Mouse (Mus musculus) kidney, embryonic 14.5 days (tissue): ENCODE data around the gene Igsf21. TPM values are rescaled to one million over a fixed set of nuclear protein-coding genes. Genes with fewer than 3 reads are reported as not detected.

Experiments used
- ATAC-seq: fragments of 200-750 bp; cut with Nextera tagmentation; 2 replicates; pipeline ENCODE4 v1.8.0; 2017; ENCODE audit warnings: moderate number of reproducible peaks, mild to moderate bottlenecking, moderate TSS enrichment, moderate library complexity; ENCODE audit not compliant: low FRiP score, low TSS enrichment
- H3K27ac ChIP-seq: fragments of 300-500 bp; sonication (generic); 2 replicates; pipeline ENCODE4 v1.5.1; 2014; ENCODE audit warnings: low read depth, mild to moderate bottlenecking, low read length, moderate library complexity, mixed read lengths
- H3K27me3 ChIP-seq: fragments of 300-500 bp; sonication (generic); 2 replicates; pipeline ENCODE4 v1.6.1; 2014; ENCODE audit warnings: mild to moderate bottlenecking, low read length; ENCODE audit not compliant: control insufficient read depth, insufficient read depth
- H3K36me3 ChIP-seq: fragments of 300-500 bp; sonication (generic); 2 replicates; pipeline ENCODE4 v1.6.1; 2014; ENCODE audit warnings: low read length, mixed read lengths; ENCODE audit not compliant: control insufficient read depth, insufficient read depth
- H3K4me1 ChIP-seq: fragments of 300-500 bp; sonication (generic); 2 replicates; pipeline ENCODE4 v1.6.1; 2014; ENCODE audit warnings: low read length, mixed read lengths; ENCODE audit not compliant: control insufficient read depth, insufficient read depth
- H3K4me2 ChIP-seq: fragments of 300-500 bp; sonication (generic); replicated peaks from 2 replicates; pipeline ENCODE4 v1.6.1; 2014; ENCODE audit warnings: low read depth, mild to moderate bottlenecking, low read length
- H3K4me3 ChIP-seq: fragments of 300-500 bp; sonication (generic); 2 replicates; pipeline ENCODE4 v1.5.1; 2014; ENCODE audit warnings: mild to moderate bottlenecking, low read length
- H3K9ac ChIP-seq: fragments of 300-500 bp; sonication (generic); 2 replicates; pipeline ENCODE4 v1.6.1; 2014; ENCODE audit warnings: low read depth, mild to moderate bottlenecking, low read length, moderate library complexity
- H3K9me3 ChIP-seq: fragments of 300-500 bp; sonication (generic); 2 replicates; pipeline ENCODE4 v1.6.1; 2016; ENCODE audit warnings: low read length; ENCODE audit not compliant: control insufficient read depth
- whole genome bisulfite sequencing: fragments of 180-500 bp; shearing (Covaris S2); extraction: QIAGEN DNeasy Blood & Tissue Kit; methylation state at CpG from one replicate; pipeline ENCODE4 v1.1.7; 2014; 5-methylcytosine and 5-hydroxymethylcytosine counted together
- polyA plus RNA-seq: library from polyadenylated mRNA; unstranded; fragments of >200 nt; fragmentation: Nextera tagmentation; extraction: Ambion mirVana; gene quantifications from 2 replicates; pipeline ENCODE4 v1.2.1, GENCODE M21; 2014

Igsf21 gene
- polyA plus RNA-seq, 1 experiment from 2014 or later, result 0.91 TPM

GRCm38 (mm10) chr4:140205811-140206231, 40.8 kb downstream of the Igsf21 start:
- H3K36me3 ChIP-seq, result no peaks in the 10 kb centered on the region
- H3K4me3 ChIP-seq, result no peak overlapping the region
- no peak for ATAC-seq

GRCm38 (mm10) chr4:140204775-140205174, 41.8 kb downstream of the Igsf21 start:
- no peaks in the 10 kb centered on the region for H3K36me3 ChIP-seq
- no peak overlapping the region for H3K4me2 ChIP-seq
- no peak overlapping the region for H3K9ac ChIP-seq
- ATAC-seq, result no peak
- H3K27ac ChIP-seq, result no peak overlapping the region
- 0 out of 2 replicates have a peak, but pooled peaks cover 5% of the 10 kb centered on the region for H3K4me1 ChIP-seq
- peaks cover 15% of the 10 kb centered on the region for H3K27me3 ChIP-seq
- H3K4me3 ChIP-seq, result no peak overlapping the region
- 52% methylated on average over 10 of the region's 10 CpGs for WGBS
- no peaks in the 10 kb centered on the region for H3K9me3 ChIP-seq

More at GRCm38 (mm10) chr4:140205811-140206231, 40.8 kb downstream of the Igsf21 start:
- Histone ChIP-seq H3K9me3 (no peaks in the 10 kb centered on the region), H3K4me1 (no peaks in the 10 kb centered on the region), H3K9ac (no peak overlapping the region), H3K27me3 (peaks cover 15% of the 10 kb centered on the region), H3K4me2 (no peak overlapping the region), H3K27ac (no peak overlapping the region)
- 68% methylated on average over 12 of the region's 12 CpGs for WGBS

GRCm38 (mm10) chr4:140203696-140204272, 42.8 kb downstream of the Igsf21 start:
- 51% methylated on average over 12 of the region's 12 CpGs for WGBS
- no peaks in the 10 kb centered on the region for H3K36me3 ChIP-seq
- peak; percentile 56; the same call in 1 of the 2 replicates for ATAC-seq

GRCm38 (mm10) chr4:140202196-140202595, 44.4 kb downstream of the Igsf21 start:
- H3K4me3 ChIP-seq, result no peak overlapping the region
- no peaks in the 10 kb centered on the region for H3K36me3 ChIP-seq
- H3K4me1 ChIP-seq, result 0 out of 2 replicates have a peak, but pooled peaks cover 5% of the 10 kb centered on the region
- no peak overlapping the region for H3K4me2 ChIP-seq
- H3K27me3 ChIP-seq, result peaks cover 10% of the 10 kb centered on the region; the same call in 1 of the 2 replicates
- no peak overlapping the region for H3K9ac ChIP-seq
- 42% methylated on average over 6 of the region's 6 CpGs for WGBS
- ATAC-seq, result no peak
- H3K9me3 ChIP-seq, result no peaks in the 10 kb centered on the region
- H3K27ac ChIP-seq, result no peak overlapping the region

More at GRCm38 (mm10) chr4:140203696-140204272, 42.8 kb downstream of the Igsf21 start:
- H3K4me2 ChIP-seq, result no peak overlapping the region; the same call in 1 of the 2 replicates
- no peak overlapping the region for H3K9ac ChIP-seq
- peaks cover 10% of the 10 kb centered on the region; the same call in 1 of the 2 replicates for H3K27me3 ChIP-seq
- H3K4me1 ChIP-seq, result 0 out of 2 replicates have a peak, but pooled peaks cover 5% of the 10 kb centered on the region
- H3K4me3 ChIP-seq, result no peak overlapping the region
- no peak overlapping the region for H3K27ac ChIP-seq
- no peaks in the 10 kb centered on the region for H3K9me3 ChIP-seq

- Histone ChIP-seq H3K9ac (no peak overlapping the region), H3K36me3 (no peaks in the 10 kb centered on the region), H3K4me3 (no peak overlapping the region), H3K27ac (no peak overlapping the region), H3K4me2 (no peak overlapping the region), H3K27me3 (peaks cover 14% of the 10 kb centered on the region; the same call in 1 of the 2 replicates), H3K4me1 (0 out of 2 replicates have a peak, but pooled peaks cover 5% of the 10 kb centered on the region), H3K9me3 (no peaks in the 10 kb centered on the region)
- ATAC-seq, result no peak
- WGBS, result 40% methylated on average over 14 of the region's 14 CpGs
Observed at GRCm38 (mm10) chr4:140200296-140200695, 46.3 kb downstream of the Igsf21 start.

GRCm38 (mm10) chr4:140196717-140197116, 49.9 kb downstream of the Igsf21 start:
- no peak overlapping the region for H3K4me2 ChIP-seq
- 74% methylated on average over 9 of the region's 9 CpGs for WGBS

GRCm38 (mm10) chr4:140192276-140193002, 54.1 kb downstream of the Igsf21 start:
- H3K4me1 ChIP-seq, result no peaks in the 10 kb centered on the region
- H3K4me2 ChIP-seq, result no peak overlapping the region
- no peak overlapping the region for H3K4me3 ChIP-seq
- no peak overlapping the region for H3K27ac ChIP-seq
- H3K9ac ChIP-seq, result no peak overlapping the region
- 83% methylated on average over 18 of the region's 18 CpGs for WGBS
- ATAC-seq, result no peak
- peaks cover 9% of the 10 kb centered on the region for H3K27me3 ChIP-seq
- no peaks in the 10 kb centered on the region for H3K9me3 ChIP-seq
- no peaks in the 10 kb centered on the region for H3K36me3 ChIP-seq

More at GRCm38 (mm10) chr4:140196717-140197116, 49.9 kb downstream of the Igsf21 start:
- no peak overlapping the region for H3K4me3 ChIP-seq
- 0 out of 2 replicates have a peak, but pooled peaks cover 5% of the 10 kb centered on the region for H3K4me1 ChIP-seq
- H3K27me3 ChIP-seq, result peaks cover 11% of the 10 kb centered on the region
- no peak for ATAC-seq
- H3K9me3 ChIP-seq, result no peaks in the 10 kb centered on the region
- no peak overlapping the region for H3K27ac ChIP-seq
- no peaks in the 10 kb centered on the region for H3K36me3 ChIP-seq
- H3K9ac ChIP-seq, result no peak overlapping the region

- H3K4me1 ChIP-seq, result no peaks in the 10 kb centered on the region
- no peak overlapping the region for H3K4me2 ChIP-seq
- H3K4me3 ChIP-seq, result no peak overlapping the region
- H3K36me3 ChIP-seq, result no peaks in the 10 kb centered on the region
- no peak for ATAC-seq
- H3K9ac ChIP-seq, result no peak overlapping the region
- WGBS, result 86% methylated on average over 9 of the region's 9 CpGs
- 0 out of 2 replicates have a peak, but pooled peaks cover 5% of the 10 kb centered on the region for H3K27me3 ChIP-seq
- H3K27ac ChIP-seq, result no peak overlapping the region
- no peaks in the 10 kb centered on the region for H3K9me3 ChIP-seq
Observed at GRCm38 (mm10) chr4:140189601-140190000, 57.0 kb downstream of the Igsf21 start.

- WGBS, result 71% methylated on average over 7 of the region's 7 CpGs
- Histone ChIP-seq H3K9me3 (no peaks in the 10 kb centered on the region), H3K4me2 (no peak overlapping the region), H3K4me1 (no peaks in the 10 kb centered on the region), H3K36me3 (no peaks in the 10 kb centered on the region), H3K9ac (no peak overlapping the region), H3K27me3 (0 out of 2 replicates have a peak, but pooled peaks cover 5% of the 10 kb centered on the region), H3K27ac (no peak overlapping the region), H3K4me3 (no peak overlapping the region)
- no peak for ATAC-seq
Observed at GRCm38 (mm10) chr4:140188626-140189025, 58.0 kb downstream of the Igsf21 start.
